Mouse (Mus musculus) heart, embryonic 15.5 days (tissue): ENCODE results near the gene Cdpf1. TPM values are rescaled to one million over a fixed set of nuclear protein-coding genes. Genes with fewer than 3 reads are reported as not detected.

Source experiments
- ATAC-seq: fragments of 200-750 bp; cut with Nextera tagmentation; replicated peaks from 2 replicates; pipeline ENCODE4 v1.8.0; 2017; ENCODE audit warnings: low read depth, moderate TSS enrichment; ENCODE audit not compliant: insufficient number of reproducible peaks, insufficient read depth, low FRiP score
- H3K27ac ChIP-seq: fragments of 300-500 bp; sonication (generic); 2 replicates; pipeline ENCODE4 v1.5.1; 2015; ENCODE audit warnings: mild to moderate bottlenecking, inconsistent platforms
- H3K27me3 ChIP-seq: fragments of 300-500 bp; sonication (generic); 2 replicates; pipeline ENCODE4 v1.6.1; 2015; ENCODE audit warnings: inconsistent platforms
- H3K36me3 ChIP-seq: fragments of 300-500 bp; sonication (generic); 2 replicates; pipeline ENCODE4 v1.6.1; 2015; ENCODE audit warnings: mild to moderate bottlenecking, inconsistent platforms
- H3K4me1 ChIP-seq: fragments of 300-500 bp; sonication (generic); replicated peaks from 2 replicates; pipeline ENCODE4 v1.6.1; 2015; ENCODE audit warnings: inconsistent platforms
- H3K4me2 ChIP-seq: fragments of 300-500 bp; sonication (generic); 2 replicates; pipeline ENCODE4 v1.6.1; 2015; ENCODE audit warnings: inconsistent platforms, mild to moderate bottlenecking, moderate library complexity
- H3K4me3 ChIP-seq: fragments of 300-500 bp; sonication (generic); 2 replicates; pipeline ENCODE4 v1.5.1; 2015; ENCODE audit warnings: mild to moderate bottlenecking, inconsistent platforms
- H3K9ac ChIP-seq: fragments of 300-500 bp; sonication (generic); 2 replicates; pipeline ENCODE4 v1.6.1; 2015; ENCODE audit warnings: mild to moderate bottlenecking, inconsistent platforms
- H3K9me3 ChIP-seq: fragments of 300-500 bp; sonication (generic); replicated peaks from 2 replicates; pipeline ENCODE4 v1.6.1; 2016; ENCODE audit warnings: inconsistent platforms
- WGBS: fragments of 180-500 bp; shearing (Covaris S2); methylation state at CpG from one replicate; pipeline ENCODE4 v1.1.7; 2015; ENCODE audit warnings: mixed read lengths; 5-methylcytosine and 5-hydroxymethylcytosine counted together
- polyA plus RNA-seq: library from polyadenylated mRNA; unstranded; fragments of >200 nt; fragmentation: Nextera tagmentation; extraction: Ambion mirVana; gene quantifications from 2 replicates; pipeline ENCODE4 v1.2.1, GENCODE M21; 2015

The Cdpf1 gene
- polyA plus RNA-seq, result 40.9 and 47.9 TPM in 2 replicates

GRCm38 (mm10) chr15:85811535-85812277, at the start of gene Cdpf1:
Gene Cdpf1, minus strand, starts transcription at chr15:85811697.
- Histone ChIP-seq H3K4me2 (peak within 1 kb of the TSS; percentile 78), H3K4me3 (peak within 1 kb of the TSS; percentile 65), H3K27ac (peak within 1 kb of the TSS; percentile 97), H3K9ac (peak within 1 kb of the TSS; percentile 73), H3K9me3 (no peaks in the 10 kb centered on the region), H3K36me3 (no peaks in the 10 kb centered on the region), H3K4me1 (peaks cover 19% of the 10 kb centered on the region), H3K27me3 (no peaks in the 10 kb centered on the region)
- peak; percentile 93 for ATAC-seq
- WGBS, result 1% methylated on average over 36 of the region's 36 CpGs

DNA sequence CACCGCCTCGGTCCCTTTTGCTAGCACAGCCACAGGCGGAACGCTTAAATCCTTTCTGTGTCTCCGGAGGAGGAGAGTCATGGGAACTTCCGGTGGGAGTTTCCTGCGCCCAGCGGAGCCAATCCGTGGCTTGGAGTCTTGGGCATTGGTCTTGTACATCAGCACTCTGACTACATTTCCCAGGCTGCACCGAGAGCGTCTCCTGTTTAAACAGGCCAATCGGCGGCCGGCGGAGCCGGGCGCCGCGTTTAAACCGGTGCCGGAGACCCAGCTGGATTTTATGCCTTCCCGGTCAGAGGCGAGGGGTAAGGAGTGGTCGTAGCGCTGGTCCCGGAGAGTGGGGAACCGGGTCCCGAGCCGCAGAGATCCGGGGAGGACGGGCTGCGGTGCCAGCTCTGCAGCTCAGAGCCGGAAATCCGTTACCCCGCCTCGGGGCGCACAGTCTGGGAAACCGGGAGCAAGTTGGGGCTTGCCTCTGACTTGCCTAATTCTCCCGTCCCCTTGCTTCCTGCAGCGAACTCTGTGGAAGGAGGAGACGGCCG, 48.1 kb upstream of the Cdpf1 start, which contains the start of gene Gtse1:
Gene Gtse1, plus strand, starts transcription at position 256 of the 542 bp plus-strand sequence.
- H3K36me3 ChIP-seq, result peaks cover 26% of the 10 kb centered on the region
- H3K27ac ChIP-seq, result peak within 1 kb of the TSS; percentile 68
- H3K4me2 ChIP-seq, result peak within 1 kb of the TSS; percentile 83

DNA sequence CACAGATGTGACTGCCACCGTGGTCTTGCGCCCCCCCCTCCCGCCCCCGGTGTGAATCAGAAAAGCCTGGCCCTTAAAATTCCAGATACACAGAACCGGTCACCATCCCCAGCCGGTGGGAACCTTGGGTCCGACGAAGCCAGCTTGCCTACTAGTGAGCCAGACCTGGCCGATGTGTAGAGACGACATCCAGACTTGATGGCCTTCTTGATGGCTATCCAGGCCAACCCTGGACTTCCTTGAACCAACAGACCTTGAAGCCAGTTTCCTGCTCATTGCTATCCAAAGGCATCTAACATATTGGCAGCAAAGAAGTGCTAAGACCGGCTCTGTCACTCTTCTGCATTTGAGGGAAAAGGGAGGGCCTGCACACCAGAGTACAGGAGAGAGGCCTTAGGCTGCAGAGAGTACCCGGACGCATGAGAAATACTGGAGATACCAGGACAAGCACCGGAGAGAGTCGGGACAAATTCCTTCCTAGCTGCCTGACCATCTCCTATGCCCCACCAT, 47.5 kb upstream of the Cdpf1 start:
- peaks cover 21% of the 10 kb centered on the region; the same call in 1 of the 2 replicates for H3K36me3 ChIP-seq
- H3K9ac ChIP-seq, result peak overlapping the region; percentile 72
- 13% methylated on average over 15 of the region's 15 CpGs for WGBS
- peak overlapping the region; percentile 73 for H3K4me3 ChIP-seq
- no peaks in the 10 kb centered on the region for H3K27me3 ChIP-seq
- peaks cover 24% of the 10 kb centered on the region for H3K4me1 ChIP-seq
- H3K9me3 ChIP-seq, result no peaks in the 10 kb centered on the region
- H3K27ac ChIP-seq, result peak overlapping the region; percentile 68
- peak overlapping the region; percentile 83 for H3K4me2 ChIP-seq
- peak; percentile 38 for ATAC-seq

More for the DNA sequence above, 48.1 kb upstream of the Cdpf1 start, which contains the start of gene Gtse1:
- Histone ChIP-seq H3K4me3 (peak within 1 kb of the TSS; percentile 73), H3K9ac (peak within 1 kb of the TSS; percentile 72), H3K4me1 (peaks cover 24% of the 10 kb centered on the region), H3K27me3 (no peaks in the 10 kb centered on the region), H3K9me3 (no peaks in the 10 kb centered on the region)
- peak; percentile 96 for ATAC-seq
- WGBS, result under 1% methylated on average over 42 of the region's 42 CpGs

- H3K4me2 ChIP-seq, result no peak overlapping the region
- H3K4me3 ChIP-seq, result no peak overlapping the region
- no peaks in the 10 kb centered on the region for H3K36me3 ChIP-seq
- no peaks in the 10 kb centered on the region for H3K4me1 ChIP-seq
- WGBS, result 69% methylated on average over 12 of the region's 12 CpGs
- no peaks in the 10 kb centered on the region for H3K9me3 ChIP-seq
- no peak overlapping the region for H3K9ac ChIP-seq
- no peak for ATAC-seq
- H3K27me3 ChIP-seq, result no peaks in the 10 kb centered on the region
- no peak overlapping the region for H3K27ac ChIP-seq
These were observed 40.3 kb upstream of the Cdpf1 start for GRCm38 (mm10) chr15:85851656-85852392.

- no peaks in the 10 kb centered on the region for H3K27me3 ChIP-seq
- no peak overlapping the region for H3K9ac ChIP-seq
- H3K4me1 ChIP-seq, result no peaks in the 10 kb centered on the region
- no peak overlapping the region for H3K27ac ChIP-seq
- ATAC-seq, result no peak
- H3K36me3 ChIP-seq, result no peaks in the 10 kb centered on the region
- H3K4me3 ChIP-seq, result no peak overlapping the region
- no peaks in the 10 kb centered on the region for H3K9me3 ChIP-seq
- no peak overlapping the region for H3K4me2 ChIP-seq
These were observed 33.6 kb upstream of the Cdpf1 start for GRCm38 (mm10) chr15:85845071-85845470.

GRCm38 (mm10) chr15:85841796-85842360, 30.4 kb upstream of the Cdpf1 start:
- no peaks in the 10 kb centered on the region for H3K27me3 ChIP-seq
- no peak overlapping the region for H3K4me3 ChIP-seq
- no peak for ATAC-seq
- H3K4me1 ChIP-seq, result no peaks in the 10 kb centered on the region
- no peak overlapping the region for H3K9ac ChIP-seq
- H3K36me3 ChIP-seq, result no peaks in the 10 kb centered on the region
- H3K27ac ChIP-seq, result no peak overlapping the region
- H3K4me2 ChIP-seq, result no peak overlapping the region
- H3K9me3 ChIP-seq, result no peaks in the 10 kb centered on the region
- WGBS, result 72% methylated on average over 5 of the region's 5 CpGs

GRCm38 (mm10) chr15:85840983-85841382, 29.5 kb upstream of the Cdpf1 start:
- WGBS, result 35% methylated on average over 6 of the region's 6 CpGs
- no peaks in the 10 kb centered on the region for H3K36me3 ChIP-seq

GRCm38 (mm10) chr15:85836887-85837286, 25.4 kb upstream of the Cdpf1 start:
- ATAC-seq, result no peak
- Histone ChIP-seq H3K27me3 (no peaks in the 10 kb centered on the region), H3K9ac (no peak overlapping the region), H3K27ac (no peak overlapping the region), H3K4me3 (no peak overlapping the region), H3K36me3 (no peaks in the 10 kb centered on the region), H3K4me1 (peaks cover 9% of the 10 kb centered on the region), H3K4me2 (no peak overlapping the region), H3K9me3 (no peaks in the 10 kb centered on the region)
- WGBS, result 81% methylated on average over 5 of the region's 5 CpGs

More at GRCm38 (mm10) chr15:85840983-85841382, 29.5 kb upstream of the Cdpf1 start:
- Histone ChIP-seq H3K4me2 (no peak overlapping the region), H3K4me1 (no peaks in the 10 kb centered on the region), H3K9ac (no peak overlapping the region), H3K4me3 (no peak overlapping the region), H3K27me3 (no peaks in the 10 kb centered on the region), H3K27ac (no peak overlapping the region), H3K9me3 (no peaks in the 10 kb centered on the region)
- ATAC-seq, result no peak

- 52% methylated on average over 3 of the region's 3 CpGs for WGBS
- H3K9me3 ChIP-seq, result no peaks in the 10 kb centered on the region
- no peaks in the 10 kb centered on the region for H3K27me3 ChIP-seq
- H3K4me2 ChIP-seq, result no peak overlapping the region
- no peak for ATAC-seq
- no peak overlapping the region for H3K27ac ChIP-seq
- no peak overlapping the region for H3K4me3 ChIP-seq
- H3K9ac ChIP-seq, result no peak overlapping the region
- H3K4me1 ChIP-seq, result peaks cover 15% of the 10 kb centered on the region
- no peaks in the 10 kb centered on the region for H3K36me3 ChIP-seq
These were observed 23.8 kb upstream of the Cdpf1 start for GRCm38 (mm10) chr15:85835335-85835734.

DNA sequence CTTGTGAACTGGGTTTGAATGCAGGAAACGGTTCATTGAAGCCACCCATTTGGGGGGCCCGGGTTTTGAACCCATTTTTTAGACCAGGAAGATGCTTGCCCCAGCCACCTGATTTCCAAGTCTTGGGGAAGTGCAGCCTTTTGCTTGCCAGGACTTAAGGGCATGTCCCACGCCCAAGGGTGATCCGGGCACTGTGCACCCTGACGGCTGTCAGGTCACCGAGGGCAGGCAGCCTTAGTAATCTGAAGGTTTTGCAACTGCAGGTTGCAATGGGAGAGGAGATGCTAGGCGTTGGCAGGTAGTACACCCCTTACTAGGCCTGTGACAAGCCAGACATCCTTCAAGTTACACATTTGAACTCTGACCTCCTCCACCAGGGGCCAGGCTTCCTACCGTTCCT, 21.1 kb upstream of the Cdpf1 start:
- Histone ChIP-seq H3K36me3 (no peaks in the 10 kb centered on the region), H3K4me1 (peaks cover 15% of the 10 kb centered on the region), H3K27me3 (no peaks in the 10 kb centered on the region), H3K9ac (peak overlapping the region; percentile 69), H3K4me2 (peak overlapping the region; percentile 87), H3K27ac (no peak overlapping the region), H3K9me3 (no peaks in the 10 kb centered on the region), H3K4me3 (peak overlapping the region; percentile 67)
- ATAC-seq, result no peak
- WGBS, result 50% methylated on average over 8 of the region's 8 CpGs
